Mouse (Mus musculus): ENCODE results near the gene Mink1. TPM values are rescaled to one million over a fixed set of nuclear protein-coding genes. Genes with fewer than 3 reads are reported as not detected.
A peak's percentile ranks its signal among the peaks of the same experiment; 100 is the strongest.

Mink1 gene
- polyA plus RNA-seq, 1 experiment from 2014 or later, result 15.9 TPM

GRCm38 (mm10) chr11:70638293-70638692 is 75.6 kb downstream of the Mink1 start:
- H3K9me3 ChIP-seq (ENCODE audit: low read length), result no peaks in the 10 kb centered on the region
- no peak overlapping the region for H3K4me3 ChIP-seq (ENCODE audit: low read length)
- WGBS, result 85% methylated on average over 1 of the region's 1 CpGs
- ATAC-seq (ENCODE audit: low FRiP score, low TSS enrichment), result no peak
- no peak overlapping the region for H3K4me2 ChIP-seq (replicated peaks; ENCODE audit: low read depth, low read length)
- no peaks in the 10 kb centered on the region for H3K27me3 ChIP-seq (ENCODE audit: insufficient read depth, low read length)
- no peaks in the 10 kb centered on the region for H3K4me1 ChIP-seq (ENCODE audit: insufficient read depth, low read length)
- no peak overlapping the region for H3K9ac ChIP-seq (replicated peaks; ENCODE audit: low read length)
- 0 out of 2 replicates have a peak, but pooled peaks cover 3% of the 10 kb centered on the region for H3K36me3 ChIP-seq (ENCODE audit: insufficient read depth, low read length)
- no peak overlapping the region for H3K27ac ChIP-seq (ENCODE audit: low read length)

GRCm38 (mm10) chr11:70638714-70639278 is 76.1 kb downstream of the Mink1 start, which contains the start of gene Gp1ba:
TSS of gene Gp1ba (plus strand) at chr11:70639122.
- 0 out of 2 replicates have a peak, but pooled peaks cover 8% of the 10 kb centered on the region for H3K36me3 ChIP-seq (ENCODE audit: insufficient read depth, low read length)
- no peak for ATAC-seq (ENCODE audit: low FRiP score, low TSS enrichment)
- no peaks in the 10 kb centered on the region for H3K4me1 ChIP-seq (ENCODE audit: insufficient read depth, low read length)
- H3K4me3 ChIP-seq (ENCODE audit: low read length), result no peak within 1 kb of the TSS
- H3K9me3 ChIP-seq (ENCODE audit: low read length), result no peaks in the 10 kb centered on the region
- no peak within 1 kb of the TSS for H3K27ac ChIP-seq (ENCODE audit: low read length)
- H3K4me2 ChIP-seq (replicated peaks; ENCODE audit: low read depth, low read length), result no peak within 1 kb of the TSS
- no peak within 1 kb of the TSS for H3K9ac ChIP-seq (replicated peaks; ENCODE audit: low read length)
- no peaks in the 10 kb centered on the region for H3K27me3 ChIP-seq (ENCODE audit: insufficient read depth, low read length)
- 39% methylated on average over 5 of the region's 5 CpGs for WGBS

GRCm38 (mm10) chr11:70639976-70640375 is 77.3 kb downstream of the Mink1 start:
- WGBS, result 84% methylated on average over 8 of the region's 8 CpGs
- peaks cover 16% of the 10 kb centered on the region for H3K36me3 ChIP-seq (ENCODE audit: insufficient read depth, low read length)

GRCm38 (mm10) chr11:70641241-70641640 is 78.6 kb downstream of the Mink1 start:
- Histone ChIP-seq H3K27ac (ENCODE audit: low read length) (no peak overlapping the region), H3K9ac (replicated peaks; ENCODE audit: low read length) (no peak overlapping the region), H3K4me1 (ENCODE audit: insufficient read depth, low read length) (peaks cover 12% of the 10 kb centered on the region), H3K27me3 (ENCODE audit: insufficient read depth, low read length) (no peaks in the 10 kb centered on the region), H3K9me3 (ENCODE audit: low read length) (no peaks in the 10 kb centered on the region), H3K4me2 (replicated peaks; ENCODE audit: low read depth, low read length) (no peak overlapping the region), H3K36me3 (ENCODE audit: insufficient read depth, low read length) (peaks cover 21% of the 10 kb centered on the region), H3K4me3 (ENCODE audit: low read length) (no peak overlapping the region)
- no peak for ATAC-seq (ENCODE audit: low FRiP score, low TSS enrichment)
- 81% methylated on average over 7 of the region's 7 CpGs for WGBS

More at GRCm38 (mm10) chr11:70639976-70640375, 77.3 kb downstream of the Mink1 start:
- Histone ChIP-seq H3K9ac (replicated peaks; ENCODE audit: low read length) (no peak overlapping the region), H3K27me3 (ENCODE audit: insufficient read depth, low read length) (no peaks in the 10 kb centered on the region), H3K4me1 (ENCODE audit: insufficient read depth, low read length) (no peaks in the 10 kb centered on the region), H3K4me2 (replicated peaks; ENCODE audit: low read depth, low read length) (no peak overlapping the region), H3K9me3 (ENCODE audit: low read length) (no peaks in the 10 kb centered on the region), H3K27ac (ENCODE audit: low read length) (no peak overlapping the region), H3K4me3 (ENCODE audit: low read length) (no peak overlapping the region)
- ATAC-seq (ENCODE audit: low FRiP score, low TSS enrichment), result no peak

- Histone ChIP-seq H3K27ac (ENCODE audit: low read length) (no peak overlapping the region), H3K36me3 (ENCODE audit: insufficient read depth, low read length) (peaks cover 21% of the 10 kb centered on the region), H3K9me3 (ENCODE audit: low read length) (no peaks in the 10 kb centered on the region), H3K4me3 (ENCODE audit: low read length) (no peak overlapping the region), H3K4me1 (ENCODE audit: insufficient read depth, low read length) (peaks cover 16% of the 10 kb centered on the region), H3K27me3 (ENCODE audit: insufficient read depth, low read length) (no peaks in the 10 kb centered on the region), H3K4me2 (replicated peaks; ENCODE audit: low read depth, low read length) (no peak overlapping the region), H3K9ac (replicated peaks; ENCODE audit: low read length) (no peak overlapping the region)
- ATAC-seq (ENCODE audit: low FRiP score, low TSS enrichment), result no peak
- WGBS, result 92% methylated on average over 6 of the region's 6 CpGs
Observed at GRCm38 (mm10) chr11:70643051-70643450, 80.4 kb downstream of the Mink1 start.

GRCm38 (mm10) chr11:70644564-70645103 is 82.0 kb downstream of the Mink1 start:
- H3K36me3 ChIP-seq (ENCODE audit: insufficient read depth, low read length), result peaks cover 30% of the 10 kb centered on the region
- no peak for ATAC-seq (ENCODE audit: low FRiP score, low TSS enrichment)
- 97% methylated on average over 8 of the region's 8 CpGs for WGBS
- no peaks in the 10 kb centered on the region for H3K9me3 ChIP-seq (ENCODE audit: low read length)
- no peak overlapping the region for H3K27ac ChIP-seq (ENCODE audit: low read length)
- peaks cover 32% of the 10 kb centered on the region for H3K4me1 ChIP-seq (ENCODE audit: insufficient read depth, low read length)
- no peak overlapping the region for H3K4me3 ChIP-seq (ENCODE audit: low read length)
- H3K27me3 ChIP-seq (ENCODE audit: insufficient read depth, low read length), result no peaks in the 10 kb centered on the region
- peak overlapping the region; percentile 16; the same call in 1 of the 2 replicates for H3K9ac ChIP-seq (replicated peaks; ENCODE audit: low read length)
- H3K4me2 ChIP-seq (replicated peaks; ENCODE audit: low read depth, low read length), result 0 out of 2 replicates have a peak overlapping the region, but pooled peaks have one; percentile 92

GRCm38 (mm10) chr11:70645461-70646258 is 83.0 kb downstream of the Mink1 start:
- Histone ChIP-seq H3K36me3 (ENCODE audit: insufficient read depth, low read length) (peaks cover 38% of the 10 kb centered on the region), H3K27ac (ENCODE audit: low read length) (peak overlapping the region; percentile 96), H3K4me3 (ENCODE audit: low read length) (peak overlapping the region; percentile 68), H3K9ac (replicated peaks; ENCODE audit: low read length) (peak overlapping the region; percentile 97), H3K4me1 (ENCODE audit: insufficient read depth, low read length) (peaks cover 39% of the 10 kb centered on the region), H3K9me3 (ENCODE audit: low read length) (no peaks in the 10 kb centered on the region), H3K4me2 (replicated peaks; ENCODE audit: low read depth, low read length) (peak overlapping the region; percentile 92), H3K27me3 (ENCODE audit: insufficient read depth, low read length) (no peaks in the 10 kb centered on the region)
- no peak for ATAC-seq (ENCODE audit: low FRiP score, low TSS enrichment)
- 86% methylated on average over 12 of the region's 12 CpGs for WGBS

GRCm38 (mm10) chr11:70646259-70646555 is 83.5 kb downstream of the Mink1 start:
- 19% methylated on average over 3 of the region's 3 CpGs for WGBS
- H3K27ac ChIP-seq (ENCODE audit: low read length), result peak overlapping the region; percentile 96
- H3K4me3 ChIP-seq (ENCODE audit: low read length), result peak overlapping the region; percentile 68
- no peaks in the 10 kb centered on the region for H3K9me3 ChIP-seq (ENCODE audit: low read length)
- H3K4me2 ChIP-seq (replicated peaks; ENCODE audit: low read depth, low read length), result peak overlapping the region; percentile 92
- no peaks in the 10 kb centered on the region for H3K27me3 ChIP-seq (ENCODE audit: insufficient read depth, low read length)
- H3K4me1 ChIP-seq (ENCODE audit: insufficient read depth, low read length), result peaks cover 44% of the 10 kb centered on the region
- H3K36me3 ChIP-seq (ENCODE audit: insufficient read depth, low read length), result peaks cover 44% of the 10 kb centered on the region
- peak overlapping the region; percentile 97 for H3K9ac ChIP-seq (replicated peaks; ENCODE audit: low read length)
- ATAC-seq (ENCODE audit: low FRiP score, low TSS enrichment), result no peak; the same call in 1 of the 2 replicates

GRCm38 (mm10) chr11:70646691-70647650 is 84.3 kb downstream of the Mink1 start, which contains the start of the genes Rnf167 and Slc25a11:
TSS of gene Rnf167 (plus strand) at chr11:70647235.
TSS of gene Slc25a11 (minus strand) at chr11:70647479.
- Histone ChIP-seq H3K4me1 (ENCODE audit: insufficient read depth, low read length) (peaks cover 52% of the 10 kb centered on the region), H3K4me3 (ENCODE audit: low read length) (peak within 1 kb of the TSS; percentile 68), H3K36me3 (ENCODE audit: insufficient read depth, low read length) (peaks cover 52% of the 10 kb centered on the region), H3K4me2 (replicated peaks; ENCODE audit: low read depth, low read length) (peak within 1 kb of the TSS; percentile 97), H3K27me3 (ENCODE audit: insufficient read depth, low read length) (no peaks in the 10 kb centered on the region), H3K9me3 (ENCODE audit: low read length) (no peaks in the 10 kb centered on the region), H3K27ac (ENCODE audit: low read length) (peak within 1 kb of the TSS; percentile 99), H3K9ac (replicated peaks; ENCODE audit: low read length) (peak within 1 kb of the TSS; percentile 97)
- peak; percentile 89 for ATAC-seq (ENCODE audit: low FRiP score, low TSS enrichment)
- WGBS, result under 1% methylated on average over 63 of the region's 63 CpGs
